Mouse (Mus musculus): Measurements from ENCODE around the gene Ypel5.

Gene Ypel5

DNA sequence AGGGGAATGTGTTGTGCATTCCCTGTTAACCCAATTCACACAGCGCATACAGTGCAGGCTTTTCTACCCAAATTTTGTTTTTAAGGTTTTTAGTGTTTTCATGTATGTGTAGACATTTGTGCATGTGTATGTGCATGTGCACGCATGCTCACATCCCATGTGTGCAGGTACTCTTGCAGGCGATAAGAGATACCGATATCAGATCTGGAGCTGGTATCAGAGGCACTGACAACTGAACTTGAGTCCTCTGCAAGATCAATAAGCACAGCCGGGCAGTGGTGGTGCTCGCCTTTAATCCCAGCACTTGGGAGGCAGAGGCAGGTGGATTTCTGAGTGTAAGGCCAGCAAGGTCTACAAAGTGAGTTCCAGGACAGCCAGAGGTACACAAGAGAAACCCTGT lies 8.1 kb downstream of the Ypel5 start:
- no peak for DNase-seq (ENCODE audit: extremely low read depth, low read depth)

DNA sequence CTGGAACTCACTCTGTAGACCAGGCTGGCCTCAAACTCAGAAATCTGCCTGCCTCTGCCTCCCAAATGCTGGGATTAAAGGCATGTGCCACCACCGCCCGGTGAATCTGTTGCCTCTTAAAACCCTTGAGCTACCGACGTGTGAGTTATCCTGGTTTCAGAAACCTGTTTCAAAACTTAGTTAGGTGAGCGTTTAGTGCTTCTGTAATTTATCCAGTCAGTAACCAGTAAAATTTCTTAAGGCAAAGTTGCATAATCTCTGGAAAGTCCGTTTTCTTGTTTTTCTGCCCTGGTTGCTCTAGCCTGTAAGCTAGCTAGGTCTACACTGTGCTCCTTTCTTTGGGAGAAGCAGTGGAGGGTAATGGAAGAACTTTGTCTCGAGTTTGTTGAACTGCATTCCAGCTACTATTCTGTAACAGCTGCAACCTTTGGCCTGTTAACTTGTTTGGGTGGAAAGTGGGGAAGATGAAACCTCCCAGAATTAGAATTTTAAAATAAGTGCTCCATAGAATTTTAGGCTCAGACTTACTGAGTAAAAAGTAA lies 8.8 kb downstream of the Ypel5 start:
- DNase-seq (ENCODE audit: extremely low read depth, low read depth), result no peak

DNA sequence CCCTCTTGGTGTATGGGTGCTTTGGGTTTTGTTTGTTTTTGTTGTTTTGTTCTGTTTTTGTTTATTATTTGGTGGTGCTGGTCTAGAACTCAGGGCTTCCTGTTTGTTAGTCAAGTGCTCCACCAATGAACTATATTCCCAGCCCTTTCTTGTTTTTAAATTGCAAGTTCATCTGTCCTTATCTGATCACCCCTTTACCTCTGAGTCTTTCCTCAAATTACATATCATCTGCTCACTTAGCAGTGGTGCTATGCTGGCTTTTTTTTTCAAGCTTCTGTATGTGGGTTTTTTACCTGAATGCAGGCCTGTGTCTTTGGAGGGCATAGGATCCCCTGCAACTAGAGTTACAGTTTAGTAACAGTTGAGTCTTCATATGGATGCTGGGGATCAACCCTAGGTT lies 9.3 kb downstream of the Ypel5 start:
- DNase-seq (ENCODE audit: extremely low read depth, low read depth), result no peak

DNA sequence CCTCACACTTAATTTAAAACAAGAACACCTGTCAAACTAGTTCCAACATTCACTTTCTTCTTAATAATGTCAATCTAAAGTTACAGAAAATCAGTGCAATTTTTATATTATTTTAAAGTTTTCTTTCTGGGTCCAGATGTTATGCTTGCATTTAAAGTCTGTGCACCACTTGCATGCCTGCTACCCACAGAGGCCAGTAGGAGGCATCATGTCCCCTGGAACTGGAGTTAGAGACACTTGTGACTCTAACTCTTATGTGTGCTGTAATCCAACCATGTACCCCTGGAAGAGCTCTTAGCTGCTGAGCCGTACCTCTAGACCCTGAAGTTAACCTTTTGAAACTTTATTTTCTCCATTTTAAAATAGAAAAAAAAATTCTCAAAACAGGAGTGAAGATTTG lies 19.0 kb downstream of the Ypel5 start:
- no peak for DNase-seq (ENCODE audit: extremely low read depth, low read depth)

DNA sequence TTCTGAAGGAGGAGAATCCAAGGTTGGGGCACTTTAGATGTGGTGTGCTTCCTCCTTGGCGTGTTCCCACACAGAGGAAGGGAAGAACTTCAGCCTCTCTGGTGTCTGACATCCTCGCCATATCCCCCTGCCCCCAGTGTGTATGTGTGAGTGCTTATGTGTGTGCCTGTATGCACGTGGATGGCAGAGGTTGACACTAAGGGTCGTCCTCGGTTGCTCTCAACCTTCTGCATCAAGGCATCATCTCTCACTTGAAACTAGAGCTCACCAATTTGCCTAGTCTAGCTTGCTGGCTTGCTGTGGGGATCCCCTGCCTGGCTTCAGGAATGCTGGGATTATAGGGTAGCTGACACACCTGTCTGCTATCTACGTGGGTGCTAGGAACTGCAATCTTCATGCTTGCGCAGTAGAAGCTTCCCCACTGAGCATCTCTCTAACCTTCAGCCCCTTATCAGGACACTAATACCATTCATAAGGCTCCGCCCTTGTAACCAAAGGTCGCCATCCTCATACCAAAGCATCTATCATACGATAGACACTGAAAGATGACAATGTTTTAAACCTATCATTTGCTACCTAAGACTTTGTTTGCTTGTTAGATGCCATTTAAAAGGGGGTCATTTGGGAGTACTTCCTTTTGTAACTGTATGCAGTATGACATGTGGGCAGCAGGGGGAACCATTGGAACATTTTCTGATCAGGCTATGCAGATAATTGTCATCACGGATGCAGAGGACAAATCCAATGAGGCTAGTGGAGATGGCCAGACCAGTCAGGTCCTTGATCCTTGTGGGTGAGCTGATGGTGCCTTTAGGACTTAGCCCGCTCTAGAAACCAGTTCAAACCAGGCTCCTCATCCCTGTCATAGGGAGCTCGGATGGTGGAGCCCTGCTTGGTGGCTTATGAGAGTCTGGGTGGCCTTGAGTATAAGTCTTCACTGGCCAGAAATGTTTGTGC lies 21.7 kb downstream of the Ypel5 start:
- peak; percentile 23 for DNase-seq (ENCODE audit: extremely low read depth, low read depth)

DNA sequence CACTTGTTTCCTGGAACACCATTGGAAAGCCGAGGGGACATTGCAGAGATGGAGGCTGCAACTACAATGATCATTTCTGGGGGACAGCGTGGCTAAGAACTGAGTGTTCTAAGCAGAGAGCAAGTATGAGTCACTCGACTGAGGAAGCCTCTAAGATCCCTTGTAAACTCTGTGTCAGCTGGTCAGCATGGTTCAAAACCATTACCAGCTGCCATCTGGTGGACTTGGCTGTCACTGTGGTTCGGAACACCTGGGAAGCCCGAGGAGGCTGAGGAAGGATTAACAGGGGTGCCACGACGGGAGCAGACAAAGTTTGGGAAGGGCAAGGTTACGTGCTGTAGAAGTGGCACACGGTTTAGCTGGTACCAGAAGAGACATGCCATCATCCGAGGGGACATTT lies 27.0 kb downstream of the Ypel5 start:
- no peak for DNase-seq (ENCODE audit: extremely low read depth, low read depth)

DNA sequence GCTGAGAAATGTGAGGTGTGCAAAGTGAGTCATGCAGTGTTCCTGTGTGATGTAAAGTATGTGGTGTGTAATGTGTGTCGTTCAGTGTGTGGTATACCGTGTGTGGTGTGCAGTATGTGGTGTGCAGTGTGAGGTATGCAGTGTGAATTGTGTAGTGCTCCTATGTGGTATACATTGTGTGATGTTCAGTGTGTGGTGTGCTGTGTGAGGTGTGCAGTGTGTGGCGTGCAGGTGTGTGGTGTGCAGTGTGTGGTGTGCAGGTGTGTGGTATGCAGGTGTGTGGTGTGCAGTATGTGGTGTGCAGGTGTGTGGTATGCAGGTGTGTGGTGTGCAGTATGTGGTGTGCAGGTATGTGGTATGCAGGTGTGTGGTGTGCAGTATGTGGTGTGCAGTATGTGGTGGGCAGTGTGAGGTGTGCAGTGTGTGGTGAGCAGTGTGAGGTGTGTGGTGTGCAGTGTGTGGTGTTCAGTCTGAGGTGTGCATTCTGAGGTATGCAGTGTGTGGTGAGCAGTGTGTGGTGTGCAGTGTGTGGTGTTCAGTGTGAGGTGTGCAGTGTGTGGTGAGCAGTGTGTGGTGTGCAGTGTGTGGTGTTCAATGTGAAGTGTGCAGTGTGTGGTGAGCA lies 30.5 kb downstream of the Ypel5 start:
- no peak for DNase-seq (ENCODE audit: extremely low read depth, low read depth)

DNA sequence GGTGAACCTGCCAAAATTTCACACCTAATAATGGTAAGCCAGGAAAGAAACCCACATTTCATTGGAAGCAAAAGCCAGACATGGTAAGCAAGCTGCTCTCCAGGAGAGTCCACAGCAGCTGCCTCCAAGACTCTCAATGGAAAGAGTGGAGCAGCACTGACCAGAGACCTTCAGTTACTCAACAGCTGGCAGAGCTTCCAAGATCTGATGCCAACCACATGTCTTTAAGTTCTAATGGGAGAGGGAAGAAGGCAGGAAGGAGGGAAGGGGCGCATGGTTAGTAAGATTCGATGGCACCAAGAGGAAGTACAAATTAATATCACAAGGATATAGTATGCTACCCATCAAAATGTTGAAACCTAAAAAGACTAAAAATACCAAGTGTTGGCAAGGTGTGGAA lies 31.9 kb downstream of the Ypel5 start:
- no peak for DNase-seq (ENCODE audit: extremely low read depth, low read depth)

DNA sequence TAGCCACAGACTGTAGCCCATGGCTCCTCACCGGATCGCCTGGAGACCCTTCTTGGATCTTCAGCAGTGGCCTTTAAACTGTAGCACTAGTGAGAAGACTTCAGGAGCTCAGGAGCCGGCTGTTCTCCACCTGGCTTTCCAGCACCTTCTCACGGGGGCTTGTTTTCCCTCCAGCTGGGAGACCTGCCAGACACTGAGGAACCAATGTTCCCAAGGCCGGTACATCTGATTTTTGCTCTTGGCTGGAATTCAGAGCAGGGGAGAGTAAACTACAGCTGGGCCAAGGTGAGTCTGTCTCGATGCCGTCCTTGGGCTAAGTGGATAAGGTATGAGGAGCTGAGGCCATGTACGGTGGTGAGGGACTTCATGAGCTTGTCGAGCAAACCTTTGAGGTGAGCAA lies 42.7 kb downstream of the Ypel5 start:
- DNase-seq (ENCODE audit: extremely low read depth, low read depth), result no peak

DNA sequence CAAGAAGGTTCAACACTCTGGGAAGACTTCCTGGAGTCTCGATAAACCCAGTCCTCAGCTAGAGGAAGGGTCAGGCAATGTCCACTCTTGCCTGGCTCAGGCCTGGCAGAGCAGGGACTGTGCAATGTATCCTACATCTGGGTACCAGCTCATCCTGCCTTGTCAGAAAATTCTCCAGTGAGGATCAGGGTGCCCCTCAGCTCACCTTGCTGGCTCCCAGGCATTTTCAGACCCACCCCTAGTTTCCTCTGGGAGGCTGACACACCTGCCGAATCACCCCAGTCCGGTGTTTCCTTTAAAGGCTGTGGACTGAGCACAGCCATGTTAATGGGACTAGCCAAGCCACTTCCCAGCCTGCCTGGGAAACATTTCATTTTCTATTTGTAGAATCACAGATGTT lies 43.9 kb downstream of the Ypel5 start:
- no peak for DNase-seq (ENCODE audit: extremely low read depth, low read depth)

DNA sequence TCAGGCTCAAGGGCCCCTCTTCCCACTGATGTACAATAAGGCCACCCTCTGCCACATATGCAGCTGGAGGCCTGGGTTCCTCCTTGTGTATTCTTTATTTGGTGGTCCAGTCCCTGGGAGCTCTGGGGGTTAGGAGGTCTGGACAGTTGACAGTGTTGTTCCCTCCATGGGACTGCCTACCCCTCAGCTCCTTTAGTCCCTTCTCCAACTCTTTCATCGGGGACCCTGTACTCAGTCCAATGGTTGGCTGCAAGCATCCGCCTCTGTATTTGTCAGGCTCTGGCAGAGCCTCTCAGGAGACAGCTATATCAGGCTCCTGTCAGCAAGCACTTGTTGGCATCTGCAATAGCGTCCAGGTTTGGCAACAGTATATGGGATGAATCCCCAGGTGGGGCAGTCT lies 44.8 kb downstream of the Ypel5 start:
- DNase-seq (ENCODE audit: extremely low read depth, low read depth), result no peak

DNA sequence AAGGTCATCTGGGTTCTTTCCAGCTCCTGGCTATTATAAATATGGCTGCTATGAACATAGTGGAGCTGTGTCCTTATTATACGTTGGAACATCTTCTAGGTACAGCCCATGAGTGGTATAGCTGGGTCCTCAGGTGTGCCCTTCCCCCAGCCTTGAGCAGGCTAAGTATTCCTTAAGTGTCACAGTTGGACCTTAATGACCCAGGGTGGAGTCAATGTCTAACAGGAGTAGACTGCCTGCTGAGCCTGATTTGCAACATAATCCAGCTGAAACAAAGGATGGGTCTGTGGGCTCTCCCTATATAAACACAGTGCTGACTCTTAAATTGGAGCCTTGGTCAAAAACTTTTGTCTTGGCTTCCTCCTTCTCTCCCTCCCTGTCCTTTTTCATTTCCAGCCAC lies 45.6 kb downstream of the Ypel5 start:
- no peak for DNase-seq (ENCODE audit: extremely low read depth, low read depth)

DNA sequence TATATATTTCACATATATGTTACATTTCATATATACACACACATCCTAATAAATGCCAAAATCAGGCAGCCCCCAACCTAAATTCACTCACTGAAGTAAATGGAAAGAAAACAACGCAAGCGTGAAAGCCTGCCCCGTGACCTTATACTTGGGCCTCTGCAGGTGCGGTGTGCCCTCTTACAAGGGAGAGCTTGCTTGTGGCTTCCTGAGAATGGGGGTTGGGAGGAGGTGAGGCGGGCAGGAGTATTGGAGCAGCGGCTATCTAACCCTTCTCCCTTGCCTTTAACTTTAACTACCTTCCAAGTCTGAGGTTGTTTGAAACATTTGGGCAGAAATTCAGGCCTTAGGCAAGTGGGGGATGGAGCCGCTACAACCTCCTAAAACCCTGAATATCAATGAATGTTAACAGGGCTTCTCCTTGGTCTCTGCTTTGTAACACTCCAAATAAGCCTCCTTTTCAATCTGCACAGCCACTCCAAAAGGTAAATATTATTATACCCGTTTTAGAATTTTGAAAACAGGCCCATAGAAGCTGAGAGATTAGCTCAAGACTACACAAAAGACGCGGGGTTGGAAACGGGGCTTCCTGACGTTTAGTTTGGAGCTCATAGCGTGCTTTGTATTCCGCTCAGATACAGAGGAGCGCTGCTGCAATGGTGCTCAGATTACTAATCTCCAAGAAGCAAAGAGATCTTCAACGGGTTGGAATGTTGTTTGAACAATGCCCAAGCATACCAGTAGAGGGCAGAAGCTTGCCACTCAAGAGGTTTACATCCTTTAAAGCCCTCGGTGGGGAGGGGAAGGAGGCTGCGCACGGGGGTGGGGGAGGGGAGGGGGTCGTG lies 53.5 kb downstream of the Ypel5 start:
- DNase-seq (ENCODE audit: extremely low read depth, low read depth), result no peak

DNA sequence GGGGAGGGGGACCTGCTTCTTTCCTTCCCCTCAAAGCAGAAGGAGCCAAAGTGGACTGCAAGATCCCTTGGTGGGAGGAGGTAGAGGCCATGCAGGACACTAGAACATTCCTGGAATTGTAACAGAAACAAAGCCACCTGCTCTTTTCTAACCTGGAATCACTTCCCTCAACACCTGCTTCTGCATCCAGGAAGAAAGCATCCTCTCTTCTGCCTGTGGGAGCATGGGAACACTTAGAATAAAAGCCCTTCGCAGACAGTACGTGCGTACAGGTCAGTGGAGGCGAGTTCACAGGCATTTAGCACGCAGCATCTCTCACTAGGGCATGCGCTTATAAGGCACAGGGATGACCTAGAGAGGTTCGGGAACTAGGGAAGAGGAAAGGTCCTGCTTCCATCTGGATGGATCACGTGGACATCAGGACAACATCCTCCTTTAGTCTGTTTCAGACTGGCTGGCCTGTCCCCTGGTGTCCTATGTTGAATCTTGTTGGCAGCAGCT lies 54.2 kb downstream of the Ypel5 start:
- no peak for DNase-seq (ENCODE audit: extremely low read depth, low read depth)

DNA sequence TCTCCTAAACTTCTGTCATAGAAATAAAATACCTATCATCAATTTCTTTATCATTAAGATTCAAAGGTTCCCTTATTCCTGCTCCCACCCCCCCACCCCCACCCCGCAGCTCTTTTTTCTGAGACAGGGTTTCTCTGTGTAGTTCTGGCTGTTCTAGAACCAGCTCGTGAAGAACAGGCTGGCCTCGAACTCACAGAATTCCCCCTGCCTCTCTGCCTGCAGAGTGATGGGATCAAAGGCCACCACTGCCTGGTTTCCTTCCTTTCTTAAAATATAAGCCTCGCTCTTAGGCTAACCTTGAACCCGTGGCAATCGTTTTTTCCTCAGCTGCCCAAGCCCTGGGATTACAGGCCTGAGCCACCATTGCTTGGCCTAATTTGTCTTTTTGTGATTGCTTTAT lies 55.3 kb downstream of the Ypel5 start:
- no peak for DNase-seq (ENCODE audit: extremely low read depth, low read depth)

DNA sequence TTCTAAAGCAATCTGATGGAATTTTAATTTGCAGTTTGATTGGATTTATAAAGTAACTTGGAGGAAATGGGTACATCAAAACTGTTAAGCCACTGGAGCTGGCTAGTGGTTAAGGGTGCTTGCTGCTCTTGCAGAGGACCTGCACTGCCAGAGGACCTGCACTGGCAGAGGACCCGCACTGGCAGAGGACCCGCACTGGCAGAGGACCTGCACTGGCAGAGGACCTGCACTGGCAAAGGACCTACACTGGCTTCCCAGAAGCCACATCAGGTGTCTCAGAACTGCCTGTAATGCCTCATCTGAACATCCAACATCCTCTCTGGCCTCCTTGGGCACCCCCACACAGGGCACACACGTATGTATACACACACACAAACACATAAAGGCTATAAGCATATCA lies 59.3 kb downstream of the Ypel5 start:
- no peak for DNase-seq (ENCODE audit: extremely low read depth, low read depth)

DNA sequence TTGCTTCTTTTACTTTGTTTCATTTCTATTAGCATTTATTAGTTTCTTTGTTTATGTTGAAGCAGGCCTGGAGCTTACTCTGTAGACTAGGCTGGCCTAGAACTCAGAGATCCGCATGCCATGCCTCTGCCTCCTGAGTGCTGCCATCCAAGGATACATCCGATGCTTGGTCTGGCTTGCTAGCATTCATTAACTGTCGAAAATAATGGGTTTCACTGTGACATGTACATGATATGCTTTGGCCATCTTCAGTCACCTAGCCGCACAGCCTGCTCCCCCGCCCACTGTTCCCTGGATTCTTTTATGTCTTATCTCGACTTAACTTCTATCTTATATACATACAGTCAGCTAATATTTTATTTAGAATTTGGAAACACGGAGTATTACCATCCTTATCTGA lies 60.8 kb downstream of the Ypel5 start:
- no peak for DNase-seq (ENCODE audit: extremely low read depth, low read depth)

DNA sequence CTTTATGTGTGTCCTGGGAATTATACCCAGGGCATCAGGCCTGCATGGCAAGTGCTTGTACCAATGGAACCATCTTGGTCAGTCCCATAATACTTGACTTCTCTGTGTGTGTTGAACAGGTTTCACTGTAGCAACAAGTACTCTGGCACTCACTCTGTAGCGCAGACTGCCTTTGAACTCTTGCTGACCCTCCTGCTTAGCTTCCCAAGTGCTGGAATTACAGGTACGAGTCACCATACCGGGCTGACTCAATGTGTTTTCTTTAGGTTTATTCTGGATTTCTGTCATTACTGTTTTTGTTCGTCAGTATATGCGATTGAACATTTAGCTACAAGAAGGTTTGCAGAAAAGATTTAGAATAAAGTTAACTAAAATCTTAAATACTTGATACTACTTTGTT lies 61.7 kb downstream of the Ypel5 start:
- DNase-seq (ENCODE audit: extremely low read depth, low read depth), result no peak

DNA sequence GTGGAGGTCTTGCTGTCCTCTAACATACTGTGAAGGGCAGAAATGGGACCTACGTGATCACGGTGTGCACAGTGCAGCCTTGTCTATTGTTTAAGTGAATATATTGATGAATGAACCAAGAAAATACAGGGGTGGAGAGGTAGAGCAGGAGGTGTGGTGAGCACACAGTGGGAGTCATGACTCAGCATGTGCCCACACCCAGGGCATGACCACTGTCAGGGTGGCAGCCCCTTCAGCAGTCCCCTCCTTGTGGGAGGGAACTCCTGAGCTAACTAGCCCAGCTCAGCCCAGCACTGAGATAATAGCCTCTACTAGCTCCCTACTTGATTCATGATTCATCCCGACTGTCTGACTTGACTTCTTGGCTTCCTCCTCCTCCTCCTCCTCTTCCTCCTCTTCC lies 62.5 kb downstream of the Ypel5 start:
- no peak for DNase-seq (ENCODE audit: extremely low read depth, low read depth)

Measured in MEL-GATA-1-ER (cell line).